In genomic region chr19:37074726-37075125, GRCm38 (mm10) we compare ENCODE assay signal across 17 mouse cellular contexts.
DNase-seq lines count a peak whose midpoint lies in the region; ATAC-seq and TF ChIP-seq lines count a peak whose summit lies in the region.
"Had no signal": no experiment of that assay in that cellular context is flagged by ENCODE, and none has a peak within 500 bp of the region (broad histone marks: within the 10 kb centered on the region; RNA-seq: fewer than 3 reads in every experiment).

No protein-coding gene starts in this region.

- no peaks in the 10 kb centered on the region for H3K27me3 ChIP-seq in heart, embryonic 11.5 days (ENCODE audit: control insufficient read depth, insufficient read depth, low read length)
- no peaks in the 10 kb centered on the region for H3K27me3 ChIP-seq in kidney, adult 2 months (replicated peaks; ENCODE audit: control insufficient read depth, insufficient read depth, low read length)
- H3K27me3 ChIP-seq: embryonic facial prominence, embryonic 13.5 days had no signal

- no peak for TF ChIP-seq POLR2A in kidney, adult 2 months (IDR thresholded peaks at IDR 0.05; ENCODE audit: low read depth, low read length)
- TF ChIP-seq POLR2A in olfactory bulb, adult 2 months (IDR thresholded peaks at IDR 0.05; ENCODE audit: insufficient read depth, low read depth, low read length) = no peak

- no peak overlapping the region; the same call in 1 of the 2 replicates for H3K27ac ChIP-seq in heart, embryonic 11.5 days (ENCODE audit: low read depth, low read length)
- peak overlapping the region; percentile 83; the same call in 1 of the 2 replicates for H3K27ac ChIP-seq in layer of hippocampus, adult 2 months
- peak overlapping the region; percentile 99 for H3K27ac ChIP-seq in kidney, adult 2 months (ENCODE audit: insufficient read depth, low read depth, low read length)
- peak overlapping the region; percentile 92 for H3K27ac ChIP-seq in olfactory bulb, adult 2 months (ENCODE audit: insufficient read depth, low read depth, low read length)
- H3K27ac ChIP-seq: embryonic facial prominence, embryonic 13.5 days; liver, embryonic 14.5 days had no signal

- no peak overlapping the region for H3K9ac ChIP-seq in heart, embryonic 11.5 days (ENCODE audit: low read depth, low read length)
- H3K9ac ChIP-seq: embryonic facial prominence, embryonic 13.5 days; liver, embryonic 14.5 days had no signal

- 39% methylated on average over 5 of the region's 5 CpGs for WGBS in heart, embryonic 11.5 days (ENCODE audit: insufficient replicate concordance)
- WGBS in kidney, adult 2 months = 19% methylated on average over 5 of the region's 5 CpGs
- 24% methylated on average over 5 of the region's 5 CpGs for WGBS in olfactory bulb, adult 2 months

- no peak for ATAC-seq in heart, embryonic 11.5 days (replicated peaks; ENCODE audit: insufficient number of reproducible peaks, low FRiP score, low TSS enrichment)
- ATAC-seq: inflammation-experienced regulatory T-cells, adult 6 months had no signal

- H3K9me3 ChIP-seq in heart, embryonic 11.5 days (replicated peaks; ENCODE audit: control insufficient read depth, low read length) = no peaks in the 10 kb centered on the region
- H3K9me3 ChIP-seq: embryonic facial prominence, embryonic 13.5 days; G1E had no signal

- peaks cover 18% of the 10 kb centered on the region for H3K4me1 ChIP-seq in heart, embryonic 11.5 days (ENCODE audit: control insufficient read depth, insufficient read depth, low read length)
- H3K4me1 ChIP-seq in kidney, adult 2 months (ENCODE audit: control insufficient read depth, insufficient read depth, low read length) = peaks cover 31% of the 10 kb centered on the region; the same call in 1 of the 2 replicates
- peaks cover 31% of the 10 kb centered on the region for H3K4me1 ChIP-seq in olfactory bulb, adult 2 months (ENCODE audit: control insufficient read depth, insufficient read depth, low read length)
- H3K4me1 ChIP-seq: embryonic facial prominence, embryonic 13.5 days had no signal

- no peak for TF ChIP-seq CTCF in layer of hippocampus, adult 2 months (conservative IDR thresholded peaks at IDR 0.05)
- TF ChIP-seq CTCF in kidney, adult 2 months (conservative IDR thresholded peaks at IDR 0.05; ENCODE audit: insufficient read depth, insufficient read length, low read depth, low read length) = no peak
- TF ChIP-seq CTCF in olfactory bulb, adult 2 months (IDR thresholded peaks at IDR 0.05; ENCODE audit: insufficient read depth, low read depth, low read length) = no peak

- DNase-seq in heart, adult 11 months = peak; percentile 93
- no peak for DNase-seq in layer of hippocampus, adult 2 months (ENCODE audit: low spot score in 2 of 2)
- no peak for DNase-seq in layer of hippocampus, postnatal 10 days (ENCODE audit: low spot score in 2 of 2)
- peak; percentile 87 for DNase-seq in kidney, adult 2 months
- no peak for DNase-seq in lung, postnatal 14 days
- DNase-seq in lung, postnatal 25 days (ENCODE audit: low spot score) = no peak
- DNase-seq: layer of hippocampus, adult 9-11 months; lung, postnatal 36 days; midbrain, embryonic 14.5 days; right cerebral cortex, postnatal 14 days; thymus, adult 18-20 months had no signal

- no peaks in the 10 kb centered on the region for H3K36me3 ChIP-seq in heart, embryonic 11.5 days (ENCODE audit: control insufficient read depth, insufficient read depth, low read length)
- no peaks in the 10 kb centered on the region; the same call in 1 of the 2 replicates for H3K36me3 ChIP-seq in kidney, adult 2 months (ENCODE audit: control insufficient read depth, insufficient read depth, low read length)
- H3K36me3 ChIP-seq: embryonic facial prominence, embryonic 13.5 days; G1E had no signal

- no peak overlapping the region for H3K4me2 ChIP-seq in heart, embryonic 11.5 days
- H3K4me2 ChIP-seq: embryonic facial prominence, embryonic 13.5 days had no signal

- no peak overlapping the region for H3K4me3 ChIP-seq in heart, embryonic 11.5 days (ENCODE audit: low read depth, low read length)
- no peak overlapping the region for H3K4me3 ChIP-seq in layer of hippocampus, adult 2 months
- no peak overlapping the region for H3K4me3 ChIP-seq in kidney, adult 2 months (ENCODE audit: insufficient read depth, low read depth, low read length)
- no peak overlapping the region for H3K4me3 ChIP-seq in olfactory bulb, adult 2 months (ENCODE audit: insufficient read depth, low read depth, low read length)
- H3K4me3 ChIP-seq: embryonic facial prominence, embryonic 13.5 days had no signal

Comparison
In these comparisons a context has a peak if more than half of its experiments do, and no peak if none do; other contexts are left out.
1. DNase-seq: peak in heart, adult 11 months (single experiment) and kidney, adult 2 months (single experiment); none in layer of hippocampus, adult 2 months (0 of 2), layer of hippocampus, postnatal 10 days (0 of 2), lung, postnatal 14 days (single experiment) and lung, postnatal 25 days (single experiment).